Mouse (Mus musculus): ENCODE results near the gene Chchd3. TPM values are rescaled to one million over a fixed set of nuclear protein-coding genes. Genes with fewer than 3 reads are reported as not detected.
A peak's percentile ranks its signal among the peaks of the same experiment; 100 is the strongest.

Gene Chchd3
- total RNA-seq, 1 experiment from 2014 or later = 274 TPM

DNA sequence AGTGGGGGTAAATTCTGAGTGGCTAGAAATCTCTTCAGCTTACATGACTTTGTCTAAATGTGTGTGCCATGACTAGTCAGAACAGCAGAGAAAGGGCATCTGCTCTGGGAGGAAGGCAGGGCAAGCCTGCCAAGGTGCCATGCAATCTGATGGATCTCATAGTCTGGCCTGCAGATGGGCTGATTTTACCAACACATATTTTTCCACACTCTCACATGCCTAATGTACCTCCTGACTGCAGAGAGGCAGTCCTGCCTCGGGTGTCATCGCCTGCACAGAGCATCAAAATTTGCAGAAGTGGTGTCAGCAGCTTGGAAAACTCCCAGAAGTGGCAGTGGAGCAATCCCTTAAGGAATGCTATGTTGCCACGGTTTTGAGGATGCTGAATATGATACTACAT lies 55.5 kb downstream of the Chchd3 start:
- DNase-seq = no peak

DNA sequence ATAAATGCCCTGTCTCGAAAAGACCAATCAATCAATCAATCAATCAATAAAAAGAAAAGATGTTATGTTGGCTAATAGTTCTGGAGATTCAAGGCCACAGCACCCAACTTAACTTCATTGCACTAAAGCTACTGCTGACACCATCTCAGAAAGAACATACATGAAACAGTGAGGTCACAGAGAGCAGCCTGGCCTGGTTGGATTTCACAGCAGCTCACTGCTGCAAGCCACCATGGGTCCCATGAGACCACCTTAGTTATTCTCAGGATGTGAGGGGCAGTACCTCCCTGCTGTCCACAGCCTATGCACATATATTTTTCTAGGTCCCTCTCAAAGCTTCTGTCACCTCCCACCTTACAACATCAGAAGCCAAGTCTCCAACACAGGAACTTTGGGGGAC lies 57.1 kb downstream of the Chchd3 start:
- DNase-seq = no peak

DNA sequence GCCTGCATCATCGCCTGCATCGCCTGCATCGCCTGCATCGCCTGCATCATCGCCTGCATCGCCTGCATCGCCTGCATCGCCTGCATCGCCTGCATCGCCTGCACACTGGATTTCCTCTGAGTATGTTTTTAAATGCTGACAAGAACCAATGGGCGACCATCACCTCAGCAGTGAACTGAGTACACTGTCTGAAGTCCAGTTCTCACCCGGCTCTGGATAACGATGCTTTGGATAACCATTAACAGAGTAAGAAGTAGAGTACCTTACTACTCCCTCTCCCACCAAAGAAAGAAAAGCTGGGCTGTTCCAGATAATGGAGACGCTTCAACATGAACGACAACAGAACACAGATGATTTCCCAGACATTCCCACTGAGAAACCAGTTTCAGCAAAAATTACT lies 58.8 kb downstream of the Chchd3 start:
- DNase-seq = no peak

DNA sequence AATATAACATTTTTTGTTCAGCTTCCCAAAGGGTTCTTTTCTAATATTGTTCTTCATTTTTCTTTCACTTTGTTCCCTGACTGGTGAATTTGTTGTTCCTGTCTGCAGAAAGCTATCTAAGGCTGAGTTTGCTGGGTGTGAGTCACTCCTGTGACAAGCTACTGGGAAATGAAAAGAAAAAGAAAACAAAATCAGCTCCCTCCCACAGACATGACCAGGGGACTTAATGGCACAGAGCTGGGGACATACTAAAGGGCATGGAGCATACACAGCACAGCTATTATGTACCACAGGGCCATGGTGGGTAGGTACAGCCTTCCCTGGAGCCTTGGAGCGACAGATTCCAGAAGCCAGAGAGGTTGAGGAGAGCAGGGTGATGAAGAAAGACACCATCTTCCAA lies 63.5 kb downstream of the Chchd3 start:
- DNase-seq = no peak

DNA sequence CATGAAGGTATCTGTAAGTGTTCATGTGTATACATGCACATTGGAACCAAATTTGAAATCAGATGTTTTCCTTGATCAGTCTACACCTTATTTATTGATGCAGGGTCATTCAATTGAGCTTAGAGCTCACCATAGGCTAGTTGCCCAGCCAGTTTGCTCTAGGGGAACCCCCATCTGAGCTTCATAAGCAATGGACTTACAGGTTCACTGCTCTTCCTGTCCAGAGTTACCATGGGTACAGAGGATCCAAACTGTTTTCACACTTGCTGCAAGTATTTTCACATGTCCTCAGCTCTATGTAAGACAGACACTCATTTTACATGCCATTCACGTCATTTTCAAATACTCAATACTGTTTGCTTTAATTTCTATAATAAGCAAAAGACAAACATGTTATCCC lies 66.2 kb downstream of the Chchd3 start:
- DNase-seq = no peak

DNA sequence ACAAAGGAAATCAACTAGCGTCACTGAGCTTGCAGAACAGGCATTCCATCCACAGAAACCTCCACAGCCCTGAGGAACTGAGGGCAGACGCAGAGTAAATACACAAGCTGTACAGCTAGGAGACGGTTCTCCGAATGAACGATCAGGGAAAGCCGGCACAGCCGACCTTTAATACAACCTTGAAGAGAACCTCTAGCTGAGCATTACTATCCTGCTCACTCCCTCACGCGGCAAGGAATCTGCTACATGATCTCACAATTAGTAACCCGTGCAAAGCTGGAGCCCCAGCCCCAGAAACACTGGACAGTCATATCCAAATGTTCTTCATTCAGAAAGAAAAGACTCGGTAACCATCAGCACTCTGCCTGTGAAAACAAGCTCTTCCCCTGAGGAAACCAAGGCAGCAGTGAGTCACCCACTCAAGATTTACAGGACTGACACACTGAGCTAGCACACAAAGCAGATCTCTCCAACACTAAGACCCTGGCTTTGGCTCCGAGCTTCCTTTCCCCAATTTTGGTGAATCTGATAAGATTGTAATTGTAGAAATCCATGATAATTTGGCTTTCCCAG lies 69.9 kb downstream of the Chchd3 start:
- DNase-seq = peak; percentile 18

DNA sequence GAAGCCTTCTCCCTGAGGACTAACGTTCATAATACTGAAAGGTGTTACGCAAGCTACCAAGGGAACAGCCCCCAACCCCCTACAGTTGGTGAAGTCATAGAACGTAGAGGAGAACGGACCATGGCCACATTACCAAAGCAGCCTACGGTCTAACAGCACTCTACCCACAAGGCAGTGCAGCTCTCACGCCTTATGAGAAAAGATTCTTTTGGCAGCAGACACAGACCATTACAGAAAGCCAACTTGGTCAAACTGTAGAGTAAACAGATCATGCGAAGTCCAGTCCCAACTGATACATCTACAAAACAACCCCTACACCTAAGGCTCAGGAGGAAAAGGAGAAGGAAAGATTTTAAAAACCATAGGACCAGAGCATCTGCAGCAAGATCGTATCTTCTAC lies 71.5 kb downstream of the Chchd3 start:
- DNase-seq = no peak

DNA sequence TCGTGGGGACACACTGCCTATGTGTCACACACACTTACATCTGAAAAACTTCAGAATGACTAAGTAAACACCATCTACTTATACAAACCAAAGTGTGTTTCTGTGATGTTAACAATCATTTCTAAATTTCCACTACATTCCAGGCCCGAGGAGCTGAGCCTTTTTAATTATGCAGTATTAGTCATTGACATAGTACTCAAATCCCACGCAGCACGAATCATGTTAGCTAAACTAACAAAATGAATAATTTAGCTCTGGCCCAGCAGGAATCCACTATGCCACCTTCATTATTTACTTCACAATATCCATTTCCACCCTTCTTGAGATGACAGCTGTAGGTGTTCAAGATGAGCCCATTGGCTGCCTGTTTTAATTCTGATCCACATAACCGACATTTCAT lies 76.2 kb downstream of the Chchd3 start:
- DNase-seq = no peak

DNA sequence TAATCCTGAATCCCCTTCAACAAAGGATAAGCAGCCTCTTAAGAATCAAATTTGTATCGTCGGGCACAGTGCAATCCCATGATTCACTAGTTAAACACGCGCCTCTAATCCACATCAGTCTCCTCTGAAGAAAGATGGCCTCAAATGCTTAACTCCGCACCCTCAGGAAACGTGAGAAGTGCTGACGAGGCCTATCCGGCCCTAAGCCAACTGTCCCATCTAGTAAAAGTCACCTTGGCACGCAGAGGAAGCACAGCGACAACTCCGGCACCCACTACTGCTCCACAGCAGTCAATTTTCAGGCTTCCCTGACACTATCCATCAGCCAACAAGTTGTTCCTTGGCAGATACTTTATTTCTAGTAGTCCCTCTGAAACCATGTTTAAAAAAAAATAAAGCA lies 78.8 kb downstream of the Chchd3 start:
- no peak for DNase-seq

DNA sequence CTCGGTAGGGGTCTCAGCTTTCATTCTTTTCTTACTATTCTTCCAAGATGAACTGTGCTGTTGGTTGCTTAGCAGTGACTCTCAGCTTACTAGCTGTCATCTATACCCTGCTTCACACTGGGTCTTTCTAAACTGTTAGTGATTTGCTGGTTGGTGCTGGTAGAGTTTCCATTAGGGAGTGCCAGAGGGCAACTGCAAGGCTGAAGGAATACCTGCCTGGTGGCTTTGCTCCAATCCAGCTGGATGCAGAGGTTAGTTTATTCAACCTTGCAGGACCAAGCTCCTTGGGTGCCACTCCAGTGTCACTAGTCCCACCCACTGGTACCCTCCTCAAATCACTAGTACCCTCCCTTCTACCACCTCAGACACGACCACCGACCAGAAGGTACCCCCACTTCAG lies 81.2 kb downstream of the Chchd3 start:
- peak; percentile 11 for DNase-seq

DNA sequence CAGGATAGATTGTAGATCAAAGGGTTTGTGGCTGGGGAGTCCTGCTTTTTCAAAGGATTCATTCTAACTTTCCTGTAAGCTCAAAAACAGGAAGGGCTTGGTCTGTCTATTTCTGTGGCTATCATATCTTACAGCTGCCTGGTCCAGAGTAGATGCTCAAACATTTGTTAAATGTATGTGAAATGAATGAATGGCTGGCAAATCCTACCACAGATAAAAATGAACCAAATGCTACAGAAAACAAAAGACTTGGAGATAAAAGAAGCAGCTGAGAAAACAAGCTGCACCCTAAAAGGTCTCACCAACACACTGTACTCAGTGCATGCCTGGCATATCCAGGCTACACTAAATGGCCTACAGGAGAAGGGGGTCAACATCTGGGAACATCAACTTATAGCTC lies 88.1 kb downstream of the Chchd3 start:
- DNase-seq = no peak

DNA sequence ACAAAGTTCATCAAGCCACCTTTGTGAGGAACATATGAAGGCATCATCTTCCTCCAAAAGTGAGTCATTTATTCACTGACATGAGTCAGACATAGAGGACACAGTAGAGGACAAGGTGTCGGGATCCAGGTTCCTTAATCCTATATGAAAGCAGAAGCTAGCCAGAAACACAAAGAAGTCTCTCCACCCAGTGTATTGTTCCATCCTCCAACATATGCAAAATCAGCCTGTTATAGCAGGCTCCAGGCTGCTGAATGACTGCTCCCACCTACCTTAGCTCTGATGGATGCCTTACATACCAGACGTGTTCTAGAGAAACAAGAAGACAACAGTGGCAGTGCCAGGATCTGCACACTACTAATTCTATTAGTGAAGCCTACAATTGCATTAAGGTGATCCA lies 91.1 kb downstream of the Chchd3 start:
- DNase-seq = no peak

DNA sequence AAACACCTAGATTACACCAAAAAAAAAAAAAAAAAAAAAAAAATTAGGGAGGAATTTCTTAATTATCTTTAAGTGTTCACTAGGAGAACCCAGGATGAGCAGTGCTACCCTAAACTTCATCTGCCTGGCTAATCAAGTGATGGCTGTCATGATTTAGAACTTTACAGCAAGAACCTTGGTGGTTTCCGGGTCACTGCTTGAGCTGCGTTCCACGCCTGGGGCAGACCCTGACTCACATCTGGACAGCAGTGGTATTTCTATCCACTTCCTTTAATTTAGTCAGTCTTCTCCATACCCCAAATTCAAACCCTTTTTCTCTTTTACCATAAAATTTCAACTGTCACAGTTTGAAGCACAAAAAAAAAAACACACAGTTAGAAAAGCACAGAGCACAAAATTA lies 98.0 kb downstream of the Chchd3 start:
- no peak for DNase-seq

DNA sequence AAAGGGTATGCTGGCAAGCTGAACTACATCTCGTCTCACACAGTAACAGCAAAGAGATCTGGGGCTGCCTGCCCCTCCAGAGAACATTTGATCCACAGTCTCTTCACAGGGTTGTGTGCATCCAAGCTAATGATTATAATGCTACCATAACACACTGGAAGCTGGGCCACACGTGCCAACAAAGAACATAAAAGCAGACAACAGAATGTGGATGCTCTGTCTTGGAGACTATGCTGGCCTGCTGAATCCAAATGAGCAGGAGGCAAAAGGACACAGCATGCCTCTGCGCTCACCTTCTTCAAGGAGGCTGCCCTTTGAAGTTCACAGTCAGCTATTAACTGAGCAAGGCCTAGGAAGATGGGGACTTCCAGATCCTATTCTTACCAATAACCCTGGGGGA lies 98.6 kb downstream of the Chchd3 start:
- DNase-seq = no peak

DNA sequence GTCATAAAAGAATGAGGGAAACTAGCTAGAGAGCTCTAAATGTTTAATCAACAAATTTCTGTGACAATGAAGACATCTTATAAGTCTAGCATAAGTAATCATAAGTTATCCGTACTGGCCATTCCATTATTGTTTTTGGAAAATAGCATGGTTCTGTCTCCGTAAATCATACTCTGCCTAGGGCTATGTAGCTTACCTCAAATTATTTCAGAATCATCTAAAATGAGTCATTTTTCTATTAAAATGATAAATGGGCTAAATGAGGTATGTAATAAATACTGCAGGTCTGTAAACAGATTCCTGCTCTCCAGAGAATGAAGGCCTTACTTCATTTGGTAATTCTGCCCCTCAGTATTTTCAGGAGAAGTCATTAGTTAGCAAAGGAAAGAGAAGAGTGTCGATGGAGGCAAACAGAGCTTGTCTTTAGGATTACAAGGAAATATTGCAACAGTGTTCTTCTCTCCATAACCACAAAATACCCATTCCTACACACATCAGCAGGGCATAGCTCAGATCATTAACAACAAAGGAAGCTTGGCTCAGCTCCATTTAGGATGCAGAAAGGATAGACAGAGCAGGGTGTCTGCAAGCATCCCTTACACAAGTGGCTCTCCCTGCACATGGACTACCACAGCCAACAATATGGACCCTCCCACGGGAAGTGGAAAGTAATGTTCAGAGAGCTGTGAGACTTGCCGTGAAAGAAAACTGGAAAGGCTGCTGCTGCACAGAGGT lies 100.1 kb downstream of the Chchd3 start:
- DNase-seq = no peak

DNA sequence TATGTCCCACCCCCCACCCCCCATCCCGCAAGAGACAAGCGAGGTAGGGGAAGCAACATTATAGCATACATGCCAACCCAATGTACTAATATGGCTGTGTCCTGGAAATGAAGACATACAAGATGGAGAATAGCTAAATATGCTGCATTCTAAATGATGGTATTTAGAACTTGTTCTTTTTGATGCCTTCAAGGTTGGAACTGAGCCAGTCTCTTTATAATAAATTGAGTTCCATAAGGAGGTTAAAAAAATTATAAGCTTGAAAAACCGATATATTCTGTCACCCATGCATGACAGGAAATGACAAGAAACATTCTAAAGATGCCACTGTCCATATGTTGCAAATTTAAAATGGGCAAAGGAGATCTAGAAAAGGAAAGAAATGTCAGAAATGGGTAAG lies 104.6 kb downstream of the Chchd3 start:
- no peak for DNase-seq

DNA sequence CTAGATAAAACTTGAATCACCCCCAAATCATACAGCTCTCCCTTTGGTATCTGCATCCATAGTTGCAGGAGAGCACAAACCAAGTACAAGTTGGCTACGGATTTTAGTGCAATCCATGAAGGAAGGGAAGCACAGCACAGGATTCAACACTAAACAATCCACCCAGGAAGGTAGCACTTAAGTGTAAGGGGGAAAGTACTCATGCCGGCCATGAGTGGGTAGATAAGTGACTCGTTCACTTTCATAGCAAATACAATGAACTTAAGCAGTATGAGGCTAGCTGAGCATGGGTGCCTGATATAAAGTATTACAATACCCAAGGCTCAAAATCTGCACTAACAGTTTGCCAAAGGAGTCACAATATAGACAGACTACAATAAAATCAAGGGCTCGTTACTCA lies 109.1 kb downstream of the Chchd3 start:
- no peak for DNase-seq

DNA sequence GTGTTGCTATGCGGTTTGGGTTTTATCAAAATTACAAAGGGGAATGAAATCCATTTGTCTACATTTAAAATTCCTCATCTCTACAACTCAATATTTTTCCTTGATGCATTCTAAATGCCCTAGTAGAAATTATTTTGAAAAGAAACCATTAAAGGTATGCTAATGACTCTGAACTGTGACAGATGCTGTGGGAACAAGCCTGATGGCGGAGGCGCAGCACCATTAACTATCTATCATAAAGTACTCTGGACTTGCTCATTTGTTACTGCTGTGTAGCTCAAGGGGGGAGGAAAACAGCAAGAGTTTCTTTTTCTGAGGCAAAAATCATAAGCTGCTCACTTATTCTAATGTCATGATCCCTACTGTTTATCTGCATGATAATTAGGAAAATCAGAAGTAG lies 110.4 kb downstream of the Chchd3 start:
- no peak for DNase-seq

DNA sequence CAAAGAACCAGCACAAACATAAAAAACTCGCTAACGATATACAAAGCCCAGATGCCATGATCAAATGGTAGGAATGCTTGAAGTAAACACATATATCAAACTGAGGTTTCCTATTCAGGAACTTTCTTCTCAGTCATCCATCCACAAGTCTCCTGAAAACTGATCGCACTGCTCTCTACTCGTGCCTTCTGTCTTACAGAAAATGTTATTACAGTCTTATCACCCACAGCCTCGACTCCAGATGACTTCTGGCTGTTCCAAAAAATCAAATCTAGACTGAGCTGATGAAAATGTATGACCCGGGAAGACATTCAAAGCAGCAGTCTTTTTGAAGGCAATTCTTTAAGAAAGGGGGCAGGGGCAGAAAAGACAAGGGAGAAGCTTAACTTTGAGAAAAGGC lies 112.8 kb downstream of the Chchd3 start:
- no peak for DNase-seq

DNA sequence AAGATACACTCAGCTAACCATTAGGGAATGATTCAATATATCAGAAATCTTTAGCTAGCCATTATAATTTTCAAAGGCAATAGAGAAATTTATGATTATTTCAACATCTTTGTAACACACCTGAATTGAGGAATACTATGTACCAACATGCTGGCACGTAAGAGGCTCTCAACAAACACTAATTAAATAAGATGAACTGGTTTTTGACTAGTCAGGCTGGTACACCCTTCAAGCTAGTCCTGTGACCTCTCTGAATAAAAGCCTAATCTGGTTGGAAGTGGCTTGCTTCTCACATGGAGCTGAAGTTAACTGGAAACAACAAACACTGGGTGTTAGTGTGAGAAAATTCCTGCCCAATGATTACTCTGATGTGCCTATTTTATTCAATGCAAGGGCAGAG lies 115.1 kb downstream of the Chchd3 start:
- no peak for DNase-seq

DNA sequence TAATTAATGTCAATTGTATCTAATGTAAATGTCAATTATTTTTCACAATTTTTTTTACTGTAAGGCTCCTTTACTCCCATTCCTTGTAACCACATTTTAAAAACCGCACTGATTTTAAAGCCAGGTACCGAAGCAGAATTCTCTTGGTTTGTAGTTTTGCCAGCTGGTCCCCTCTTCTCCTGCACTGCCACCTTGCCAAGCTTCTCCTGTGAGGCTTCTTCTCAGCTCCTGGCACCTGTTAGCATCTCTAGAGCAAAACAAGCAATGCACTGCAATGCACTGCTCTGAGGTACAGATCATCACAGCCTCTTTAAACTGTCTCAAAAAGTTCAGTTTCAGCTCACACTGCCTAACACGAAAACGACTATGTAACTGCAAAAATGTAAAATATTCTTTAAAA lies 116.4 kb downstream of the Chchd3 start:
- no peak for DNase-seq

DNA sequence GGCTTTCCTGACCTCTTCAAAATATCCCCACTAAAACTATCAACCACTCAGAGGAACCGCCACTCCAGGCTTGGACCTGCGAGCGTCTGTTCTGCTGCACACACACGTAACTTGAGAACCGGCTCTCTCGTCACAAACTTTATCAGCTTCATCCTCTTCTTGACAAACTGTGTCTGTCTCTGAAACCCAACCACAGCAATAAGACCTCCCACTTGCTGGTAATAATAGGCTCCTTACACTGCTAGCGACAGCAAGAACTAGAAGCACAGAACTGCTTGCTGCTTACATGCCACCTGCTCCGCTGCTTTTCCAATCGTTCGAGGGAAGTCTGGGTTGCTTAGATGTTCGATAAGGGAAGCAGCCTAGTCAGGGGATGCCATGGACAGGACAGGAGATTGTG lies 119.8 kb downstream of the Chchd3 start:
- no peak for DNase-seq

DNA sequence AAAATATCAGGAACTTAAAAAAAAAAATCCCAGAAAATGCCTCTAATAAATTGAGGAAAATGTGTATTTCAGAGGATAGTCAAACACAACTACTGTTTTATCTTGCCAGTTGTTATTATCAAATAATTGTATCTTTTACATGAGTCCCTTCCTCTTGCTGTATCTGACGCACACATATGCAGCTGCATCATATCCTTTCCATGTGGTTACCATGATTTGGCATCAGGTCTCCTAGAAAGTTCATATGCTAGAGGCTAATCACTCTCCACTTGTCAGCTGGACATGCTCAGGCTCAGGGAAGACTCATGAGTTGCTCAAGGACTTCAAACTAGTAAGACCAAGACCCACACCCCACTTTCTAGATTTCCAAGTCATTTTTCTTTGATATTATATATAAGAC lies 122.4 kb downstream of the Chchd3 start:
- DNase-seq = no peak

DNA sequence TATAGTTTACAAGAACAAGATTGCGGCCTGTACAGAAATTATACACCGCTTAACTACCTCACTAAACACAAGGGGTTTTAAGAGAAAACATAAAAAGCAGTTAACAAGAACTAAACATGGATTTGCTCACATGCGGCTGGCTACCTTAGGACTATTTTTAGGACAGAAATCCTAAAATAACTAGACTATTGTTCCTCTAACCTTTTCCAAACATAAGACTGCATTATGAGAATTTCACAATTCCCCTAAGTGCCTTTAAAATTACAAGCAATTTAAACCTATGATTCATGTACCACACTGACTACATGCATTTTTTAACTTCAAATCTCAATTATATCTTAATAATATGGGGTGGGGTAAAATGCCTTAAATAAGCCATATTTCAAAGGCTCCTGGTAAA lies 123.3 kb downstream of the Chchd3 start:
- no peak for DNase-seq

DNA sequence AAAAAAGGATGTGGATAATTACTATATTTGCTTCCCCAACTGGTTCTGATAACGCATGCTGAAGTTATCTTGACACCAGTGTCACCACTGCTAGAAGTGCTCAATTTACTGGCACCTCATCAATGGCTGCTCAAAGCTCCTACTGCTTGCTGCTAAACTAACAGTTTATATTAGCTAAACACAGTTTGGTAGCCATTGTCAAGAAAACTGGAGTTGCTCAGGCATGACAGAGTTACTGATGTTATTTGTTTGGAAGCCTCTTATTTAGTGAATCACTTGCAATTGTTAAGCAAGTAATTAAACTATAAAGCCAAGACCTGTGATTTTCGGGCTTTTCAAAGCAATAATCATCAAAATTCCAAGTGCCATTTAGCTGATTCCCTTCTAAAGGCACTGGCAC lies 123.7 kb downstream of the Chchd3 start:
- no peak for DNase-seq
